Mouse (Mus musculus) spleen, postnatal 36 days (tissue): Measurements from ENCODE around the gene Sycp3.
"Not testable (repeated sequence)": the region's sequence is repeated elsewhere in the genome, so short reads cannot be mapped to it uniquely, and the experiment has no call there.

Source experiments
- DNase-seq, 2 experiments: peaks; one replicate each; pipeline ENCODE4 v3.0.0; 2022; ENCODE audit warnings: low spot score in 2 of 2, mixed read lengths in 1 of 2

Gene Sycp3

DNA sequence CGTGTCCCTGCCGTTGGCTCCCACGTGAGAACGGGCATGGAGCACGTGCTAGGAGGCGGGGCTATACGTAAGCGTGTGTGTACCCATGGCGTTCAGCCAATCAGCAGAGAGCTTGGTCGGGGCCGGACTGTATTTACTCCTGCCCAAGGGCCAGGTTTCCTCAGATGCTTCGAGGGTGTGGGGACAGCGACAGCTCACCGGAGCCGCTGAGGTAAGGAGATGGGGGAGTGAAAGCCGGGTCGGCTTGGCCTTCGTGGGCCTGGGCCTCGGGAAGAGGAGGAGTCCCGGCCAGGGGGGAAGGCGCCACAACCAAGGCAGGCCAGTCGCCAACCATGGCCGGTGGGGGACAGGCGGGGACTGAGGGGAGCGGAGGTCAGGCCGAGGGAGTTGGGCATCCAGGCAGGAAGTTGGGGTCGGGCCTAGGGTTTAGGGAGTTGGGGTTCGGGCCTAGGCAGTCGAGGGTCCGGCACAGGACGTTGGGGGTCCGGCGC, at the start of gene Sycp3:
TSS of gene Sycp3 (plus strand) at position 68 of the 491 bp plus-strand sequence.
- no peak for DNase-seq

DNA sequence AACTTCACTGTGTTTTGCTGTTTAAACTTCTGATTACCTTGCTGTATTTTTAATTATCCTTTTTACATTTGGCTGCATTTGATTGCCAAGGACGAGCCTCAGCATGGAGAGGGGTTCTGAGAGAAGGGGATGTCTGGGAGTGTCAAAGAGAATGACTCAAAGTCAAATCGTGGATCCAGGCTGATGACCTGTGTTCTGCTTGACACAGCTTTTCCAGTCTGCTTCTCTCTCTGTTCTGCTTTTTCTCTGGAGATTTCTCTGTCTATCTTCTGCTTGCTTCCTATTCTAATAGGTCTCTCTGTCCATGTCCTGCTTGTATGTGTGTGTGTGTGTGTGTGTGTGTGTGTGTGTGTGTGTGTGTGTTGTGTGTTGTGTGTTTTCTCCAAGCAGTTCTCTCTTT, 49.6 kb upstream of the Sycp3 start:
- no peak for DNase-seq

DNA sequence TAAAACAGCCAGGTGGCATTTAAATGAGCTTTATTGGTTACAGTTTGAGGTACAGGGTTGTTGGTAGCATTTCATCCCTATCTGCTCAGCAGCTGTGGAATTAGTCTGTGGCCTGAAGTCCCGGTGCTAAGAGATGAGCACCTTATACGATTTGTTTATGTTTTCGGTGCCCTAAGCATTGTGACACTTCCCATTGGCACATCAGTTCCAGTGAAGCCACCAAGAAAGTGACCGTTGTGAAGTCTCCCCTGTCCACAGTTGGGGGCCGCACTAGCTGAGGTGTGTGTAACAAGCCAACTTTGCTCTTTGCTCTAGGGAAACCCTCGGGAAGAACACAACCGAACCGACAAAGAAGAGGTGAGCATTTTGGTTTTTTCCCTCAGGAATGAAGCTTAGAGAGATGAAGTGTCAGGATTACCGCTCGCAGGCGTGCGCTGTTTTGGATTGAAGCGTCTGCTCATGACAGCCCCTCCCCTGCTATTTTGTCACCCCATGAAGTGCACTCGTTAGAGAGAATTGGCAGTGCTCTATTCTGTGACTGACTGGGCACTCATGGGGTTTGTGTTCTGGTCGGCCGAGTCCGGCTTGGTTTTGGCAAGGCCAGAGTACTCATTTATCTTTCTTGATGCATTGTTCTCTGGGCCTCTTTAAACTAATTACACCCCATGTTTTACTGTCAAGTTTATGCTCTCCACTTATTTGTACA, 46.9 kb upstream of the Sycp3 start:
- no peak for DNase-seq

DNA sequence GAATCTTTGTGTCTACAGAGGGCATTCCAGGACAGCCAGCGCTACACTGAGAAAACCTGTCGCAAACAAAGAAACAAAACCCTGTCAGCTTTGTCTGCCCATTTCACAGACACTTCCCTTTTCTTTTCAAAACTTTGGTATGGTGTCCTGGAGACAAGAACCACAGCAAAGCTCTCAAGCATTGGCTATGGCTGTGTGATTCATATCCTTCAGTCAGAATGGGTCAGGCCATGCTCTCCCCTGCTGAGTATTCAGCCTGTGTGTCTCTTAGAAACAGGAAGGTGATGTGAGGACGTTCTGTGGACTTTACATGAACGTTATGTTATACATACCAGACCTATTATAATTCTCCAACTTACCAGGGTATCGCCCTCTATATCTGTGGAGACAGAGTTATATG, 41.7 kb upstream of the Sycp3 start:
- peak in 1 of 2 experiments; percentile 30 for DNase-seq

DNA sequence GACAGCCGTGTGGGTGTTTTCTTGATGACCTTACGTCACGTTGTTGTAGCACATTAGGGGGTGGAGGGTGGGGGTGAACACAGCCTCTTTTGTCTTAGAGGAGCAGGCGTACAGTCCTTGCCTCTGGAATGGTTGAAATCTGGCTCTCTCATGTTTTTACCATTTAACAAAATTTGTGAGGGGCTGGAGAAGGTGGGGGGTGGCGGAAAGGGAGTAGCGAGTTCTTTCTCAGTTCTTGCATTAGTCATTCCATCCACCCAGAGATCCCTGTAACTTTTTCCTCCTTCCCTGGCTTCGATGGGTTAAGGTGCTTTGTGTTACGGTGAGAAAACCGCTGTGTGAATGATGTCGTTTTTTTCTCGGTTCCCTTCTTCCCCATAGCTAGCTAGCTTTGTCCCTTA, 39.2 kb upstream of the Sycp3 start:
- no peak for DNase-seq

DNA sequence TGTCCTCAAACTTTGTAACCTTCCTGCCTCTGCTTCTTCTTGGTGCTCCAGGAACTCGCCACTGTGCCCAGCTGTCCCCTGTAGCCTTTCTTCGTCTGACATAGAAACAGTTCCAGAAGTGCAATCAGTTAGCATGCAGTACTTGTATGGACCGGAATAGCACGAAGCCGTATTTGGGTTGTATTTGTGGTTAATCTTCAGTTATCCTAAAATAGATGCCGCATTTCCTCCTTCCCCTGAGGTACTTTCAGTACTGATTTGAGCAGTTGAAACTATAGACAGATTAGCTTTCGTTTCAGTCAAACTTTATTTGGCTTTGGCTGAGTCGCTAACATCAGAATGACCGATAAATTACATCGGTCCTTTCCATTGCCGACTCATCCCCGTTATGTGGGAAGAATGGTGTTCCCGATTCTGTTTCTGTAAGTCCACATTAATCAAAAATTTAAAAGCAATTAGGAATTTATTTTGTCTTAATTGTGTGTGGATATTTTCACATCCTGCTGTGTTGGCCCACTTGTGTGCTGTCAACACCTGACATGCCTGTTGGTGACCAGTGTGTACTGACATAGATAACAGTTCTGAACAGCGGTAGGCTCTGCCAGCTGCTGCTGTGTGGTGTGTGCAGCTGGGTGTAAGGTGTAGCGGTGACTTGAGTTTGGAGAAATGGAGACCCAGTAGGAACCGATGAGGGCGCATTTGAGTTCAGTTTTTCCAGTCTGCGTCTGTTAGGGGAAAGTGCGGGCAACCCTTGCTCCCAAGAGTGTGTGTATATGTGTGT, 38.5 kb upstream of the Sycp3 start:
- peak; percentile 52 to 69 for DNase-seq

DNA sequence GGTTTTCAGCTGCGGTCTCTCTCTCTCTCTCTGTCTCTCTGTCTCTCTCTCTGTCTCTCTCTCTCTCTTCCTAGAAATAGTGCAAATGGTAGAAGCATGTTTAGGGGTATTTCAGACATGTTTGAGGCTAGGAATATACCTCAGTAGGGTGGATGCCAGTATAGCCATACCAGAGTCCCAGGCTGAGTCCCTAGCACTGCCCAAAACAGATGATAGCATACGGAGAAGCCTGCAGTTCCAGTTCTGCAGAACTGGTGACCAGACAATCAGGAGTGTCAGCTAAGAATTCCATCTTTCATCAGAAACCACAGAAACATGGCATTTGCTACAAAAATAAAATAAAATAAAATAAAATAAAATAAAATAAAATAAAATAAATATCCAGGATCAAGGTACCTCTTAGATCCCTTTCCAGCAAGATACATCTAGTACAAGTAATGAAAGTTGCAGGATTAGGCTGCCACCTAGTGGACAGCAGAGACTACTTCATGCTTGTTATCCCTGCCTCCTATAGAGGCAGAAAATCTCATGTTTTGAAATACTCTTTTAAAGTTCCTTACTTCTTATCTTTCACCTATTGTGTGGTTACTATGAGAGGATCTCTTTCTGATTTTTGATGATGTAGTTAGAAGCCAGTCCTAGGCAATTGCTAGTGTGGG, 33.1 kb upstream of the Sycp3 start:
- DNase-seq: peak; percentile 51 to 68

DNA sequence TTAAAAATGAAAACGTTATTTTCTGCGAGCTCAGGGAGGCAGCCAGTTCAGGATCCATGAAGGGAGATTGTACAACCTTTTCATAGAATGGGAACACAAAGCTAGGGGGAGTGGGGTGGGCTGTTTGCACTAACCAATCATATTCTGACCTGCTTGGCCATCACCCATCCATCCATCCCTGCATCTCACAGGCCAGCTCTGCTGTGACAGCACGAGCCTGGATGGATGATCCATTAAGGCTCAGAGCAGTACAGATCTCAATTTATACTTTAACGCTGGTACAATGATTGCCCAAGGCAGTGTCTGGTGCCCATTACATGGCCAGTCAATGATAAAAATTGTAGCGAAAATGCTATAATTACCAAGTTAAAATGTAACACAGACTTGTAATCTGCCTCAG, 32.5 kb upstream of the Sycp3 start:
- no peak for DNase-seq

DNA sequence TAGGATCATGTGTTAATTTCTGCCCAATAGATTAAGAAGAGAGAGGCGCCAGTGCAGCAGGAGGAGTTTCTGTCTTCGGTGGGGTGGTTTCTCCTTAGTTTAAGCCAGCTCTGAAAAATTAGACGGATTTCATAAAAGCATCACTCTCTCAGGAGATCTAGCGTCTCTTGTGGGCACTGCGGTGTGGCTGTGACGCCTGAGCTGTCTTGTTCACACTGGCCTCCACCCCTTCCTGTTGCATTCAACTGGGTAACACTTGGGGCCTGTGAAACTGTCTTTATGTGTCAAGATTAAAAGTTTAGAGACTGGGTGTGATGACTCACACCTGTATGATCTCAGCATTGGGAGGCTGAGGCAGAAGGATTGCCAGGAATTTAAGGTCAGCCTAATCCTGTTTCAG, 31.4 kb upstream of the Sycp3 start:
- DNase-seq: no peak

DNA sequence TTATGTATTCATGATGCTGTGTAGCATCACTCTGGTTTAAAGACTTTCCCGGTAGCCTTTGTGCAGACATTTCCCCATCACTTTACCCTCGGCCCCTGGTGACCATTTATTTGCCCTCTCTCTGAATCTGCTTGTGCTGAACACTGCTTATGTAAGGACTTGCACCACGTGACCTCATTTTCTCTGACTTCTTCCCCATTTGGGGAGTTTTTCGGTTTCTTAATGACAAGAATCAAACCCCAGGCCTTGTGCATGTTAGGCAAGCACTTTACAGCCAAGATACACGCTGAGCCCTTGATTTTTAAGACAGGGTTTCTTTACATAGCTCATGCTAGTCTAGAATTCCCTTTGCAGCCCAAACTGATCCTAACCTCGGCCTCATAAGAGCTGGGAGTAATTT, 18.1 kb upstream of the Sycp3 start:
- no peak for DNase-seq

DNA sequence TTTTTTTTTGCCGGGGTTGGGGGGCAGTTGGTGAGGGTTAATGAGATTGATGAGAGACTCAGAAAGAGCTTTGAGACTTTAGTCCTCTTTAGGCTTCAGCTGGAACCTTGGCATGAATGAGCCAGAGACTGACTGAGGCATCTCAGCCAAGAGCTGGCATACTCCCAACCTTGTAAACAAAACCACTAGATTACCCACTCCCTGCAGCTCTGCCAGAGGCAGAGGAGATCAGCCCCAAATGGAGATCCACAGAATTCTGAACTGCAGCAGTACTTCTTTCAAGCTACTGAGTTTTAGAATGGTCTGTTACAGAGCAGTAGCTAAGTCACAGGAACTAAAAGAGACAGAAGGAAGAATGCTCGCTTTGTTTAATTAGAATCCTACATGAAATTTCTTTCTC, 8.1 kb upstream of the Sycp3 start:
- no peak for DNase-seq

DNA sequence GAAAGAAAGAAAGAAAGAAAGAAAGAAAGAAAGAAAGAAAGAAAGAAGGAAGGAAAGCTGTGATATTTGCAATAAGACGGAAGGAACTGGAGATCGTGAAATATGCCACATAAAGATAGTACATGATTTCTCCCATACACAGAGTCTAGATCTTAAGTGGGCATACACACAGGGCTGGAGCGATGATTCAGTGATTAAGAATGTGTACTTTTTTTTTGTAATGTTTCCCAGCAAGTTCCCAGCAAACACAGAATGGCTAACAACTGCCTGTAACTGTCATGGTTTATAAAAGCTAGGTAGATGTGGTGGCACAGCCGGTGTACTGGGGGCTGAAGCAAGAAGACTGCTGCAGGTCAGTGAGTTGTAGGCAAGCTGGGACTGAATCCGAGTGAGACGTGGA, 7.4 kb upstream of the Sycp3 start:
- DNase-seq: no peak

DNA sequence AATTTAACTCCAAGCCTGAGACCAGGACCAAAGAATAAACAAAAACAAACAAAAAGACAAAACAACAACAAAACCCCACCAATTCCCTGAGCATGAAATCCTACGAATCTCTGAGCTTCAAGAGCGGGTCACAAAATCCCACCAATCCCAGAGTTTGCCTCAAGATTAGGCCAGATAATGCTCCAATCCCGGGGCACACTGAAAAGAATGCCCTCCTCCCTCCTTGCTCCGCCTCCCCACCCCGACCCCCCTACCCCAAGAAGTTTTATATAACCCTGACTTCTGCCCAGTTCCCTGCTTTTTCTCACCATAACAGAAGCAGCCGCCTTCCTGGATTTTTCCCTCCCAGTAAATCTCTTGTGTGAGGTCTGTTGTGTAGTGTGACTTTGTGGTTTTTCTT, 1.6 kb upstream of the Sycp3 start:
- DNase-seq: no peak

DNA sequence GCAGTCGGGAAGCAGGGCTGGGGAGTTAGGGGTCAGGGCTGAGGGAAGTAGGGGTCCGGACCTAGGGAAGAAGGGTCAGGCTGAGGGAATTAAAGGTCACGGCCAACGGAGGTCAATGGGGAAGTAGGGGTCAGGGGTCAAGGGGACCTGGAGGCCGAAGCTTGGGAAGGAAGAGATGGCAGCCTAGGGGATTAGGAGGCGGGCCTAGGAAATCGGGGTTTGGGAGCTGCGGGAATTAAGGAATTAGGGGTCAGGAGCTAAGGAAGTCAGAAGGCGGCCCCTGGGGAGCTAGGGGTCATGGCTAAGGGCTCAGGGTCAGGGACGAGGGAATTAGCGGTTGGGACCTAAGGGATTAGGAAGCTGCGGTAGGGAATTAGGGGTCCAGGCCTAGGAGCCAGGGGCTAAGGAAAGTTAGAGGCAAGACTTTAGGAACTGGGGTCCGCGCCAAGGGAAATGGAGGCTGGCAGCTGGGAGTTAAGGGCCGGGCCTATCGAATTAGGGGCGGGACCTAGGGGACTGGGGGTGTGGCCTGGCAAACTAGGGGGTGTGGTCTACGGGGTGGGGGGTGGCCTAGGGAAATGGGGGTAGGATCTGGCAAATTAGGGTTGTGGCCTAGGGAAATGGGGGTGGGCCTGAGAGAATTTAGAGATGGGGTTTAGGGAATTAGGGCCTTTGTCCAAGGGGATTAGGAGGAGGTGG, 902 bp downstream of the Sycp3 start:
- no peak for DNase-seq

DNA sequence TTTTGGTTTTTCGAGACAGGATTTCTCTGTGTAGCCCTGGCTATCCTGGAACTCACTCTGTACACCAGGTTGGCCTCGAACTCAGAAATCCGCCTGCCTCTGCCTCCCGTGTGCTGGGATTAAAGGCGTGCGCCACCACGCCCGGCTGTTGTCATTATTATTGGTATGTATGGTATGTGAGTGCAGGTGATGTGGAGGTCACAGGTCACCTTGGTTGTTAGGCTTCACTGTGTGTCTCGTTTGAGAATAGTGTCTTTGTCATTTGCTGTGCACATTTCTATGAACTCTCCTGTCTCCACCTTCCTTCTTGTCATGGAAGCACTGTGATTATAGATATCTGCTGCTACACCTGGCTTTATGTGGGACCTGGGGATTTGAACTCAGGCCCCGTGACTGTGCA, 23.5 kb downstream of the Sycp3 start:
- DNase-seq: not testable (repeated sequence)

DNA sequence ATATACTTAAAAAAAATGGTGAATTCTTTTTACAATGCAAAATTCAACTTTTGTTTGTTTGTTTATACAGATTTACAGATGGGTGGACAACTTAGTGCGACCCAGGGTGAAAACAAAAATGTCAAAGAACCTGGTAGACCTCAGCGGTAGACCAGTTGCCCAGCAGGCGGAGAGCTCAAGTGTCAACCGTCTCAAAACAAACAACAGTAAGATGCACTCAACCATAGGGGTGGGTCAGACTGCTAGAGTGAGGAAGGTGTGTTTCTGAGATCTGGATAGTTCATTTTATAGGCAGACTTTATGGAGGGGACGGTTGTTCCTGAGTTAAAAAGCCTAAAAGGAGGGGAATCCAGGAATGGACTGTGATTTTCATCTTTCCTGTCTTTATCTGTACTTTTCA, 29.3 kb downstream of the Sycp3 start:
- no peak for DNase-seq

DNA sequence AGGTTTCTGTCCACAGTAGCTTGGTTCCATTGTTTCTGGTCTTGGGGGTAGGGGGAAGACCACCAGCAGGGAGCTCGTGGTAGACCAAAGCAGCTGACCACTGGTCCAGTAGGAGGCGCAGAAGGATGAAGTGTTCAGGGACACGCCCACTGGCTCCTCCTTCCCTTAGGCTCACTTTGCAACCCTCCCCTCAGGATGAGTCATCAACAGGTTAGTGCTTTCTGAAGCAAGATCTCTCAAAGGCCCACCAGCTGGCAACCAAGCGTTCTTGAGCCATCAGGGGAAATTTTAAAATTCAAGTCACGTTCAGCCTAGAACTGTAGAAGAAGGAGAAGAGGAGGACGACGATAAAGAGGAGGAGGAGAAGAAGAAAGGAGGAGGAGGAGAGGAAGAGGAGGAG, 32.3 kb downstream of the Sycp3 start:
- DNase-seq: no peak

DNA sequence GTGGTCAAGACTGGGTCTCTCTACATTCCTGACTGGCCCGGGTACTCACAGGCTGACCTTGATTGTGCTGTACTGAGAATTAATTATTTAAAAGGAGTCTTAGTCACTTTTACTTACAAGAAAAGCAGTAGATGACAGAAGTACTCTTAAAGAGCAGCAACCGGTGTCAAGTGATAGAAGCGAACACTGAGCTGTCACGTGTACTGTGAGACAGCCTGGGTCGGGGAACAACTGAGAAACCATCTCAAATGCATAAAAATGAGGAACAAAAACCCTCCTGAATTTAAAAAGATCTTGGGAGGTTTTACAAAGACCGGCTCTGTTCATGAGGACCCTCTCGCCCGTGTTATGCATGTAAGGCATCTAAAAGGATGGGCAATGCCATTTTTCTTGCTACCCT, 33.3 kb downstream of the Sycp3 start:
- DNase-seq: peak in 1 of 2 experiments; percentile 12

DNA sequence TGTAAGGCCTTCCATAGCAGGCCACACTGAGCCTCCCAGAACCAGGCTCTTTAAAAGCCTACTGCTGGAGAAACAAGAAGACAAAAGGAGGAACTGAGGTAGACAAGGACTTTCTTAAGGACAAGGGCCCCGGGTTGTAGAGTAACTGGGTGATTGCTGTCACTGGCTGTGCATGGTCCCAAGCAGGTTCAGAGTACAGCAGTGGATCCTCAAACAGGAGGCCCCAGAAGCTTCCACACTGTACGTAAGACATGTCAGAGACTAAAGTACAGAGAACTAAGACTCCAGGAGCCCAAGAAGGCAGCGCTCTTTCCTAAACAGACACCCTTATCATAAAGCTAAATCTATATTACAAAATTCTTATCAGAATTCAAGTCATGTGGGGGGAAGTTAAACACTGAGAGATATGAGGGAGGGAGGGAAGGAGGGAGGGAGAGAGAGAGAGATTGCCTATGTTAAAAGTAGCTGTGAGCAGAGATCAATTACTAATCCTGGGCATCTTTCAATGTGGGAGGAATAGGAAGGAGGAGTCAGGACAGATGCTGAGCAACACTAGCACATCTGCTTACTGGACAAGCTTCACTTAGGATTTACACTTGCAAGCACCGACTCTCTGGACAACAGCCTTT, 35.7 kb downstream of the Sycp3 start:
- no peak for DNase-seq

DNA sequence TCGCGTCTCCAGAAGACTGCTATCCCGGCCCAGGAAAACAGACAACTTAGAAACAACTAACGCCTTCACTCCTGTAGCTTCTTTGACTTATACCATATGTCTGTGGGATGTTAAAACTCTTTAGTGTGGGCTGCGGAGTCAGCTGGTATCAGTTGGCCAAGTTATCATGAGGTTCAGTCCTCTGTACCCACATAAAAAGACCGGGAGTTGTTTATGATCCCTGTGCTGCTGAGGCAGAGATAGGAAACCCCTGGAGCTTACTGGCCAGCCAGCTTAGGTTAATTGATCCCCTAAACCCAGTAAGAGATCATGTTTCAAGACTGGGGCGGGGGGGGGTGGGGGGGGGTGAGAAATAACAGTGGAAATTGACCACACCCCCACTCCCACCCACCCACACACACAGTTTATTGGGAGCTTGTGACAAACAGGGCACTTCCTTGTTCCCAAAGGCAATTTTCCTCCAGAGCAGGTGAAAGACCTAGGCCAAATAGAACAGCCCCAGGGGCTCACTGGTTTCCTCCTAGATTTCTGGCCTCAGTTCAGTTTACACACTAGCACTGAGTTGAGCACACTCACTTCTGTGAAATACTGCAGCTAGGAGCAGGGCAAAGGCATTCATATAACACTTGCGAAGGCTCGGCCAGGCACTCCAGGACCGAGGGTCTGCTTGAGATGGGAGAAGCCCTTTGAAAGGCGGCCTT, 37.6 kb downstream of the Sycp3 start:
- no peak for DNase-seq

DNA sequence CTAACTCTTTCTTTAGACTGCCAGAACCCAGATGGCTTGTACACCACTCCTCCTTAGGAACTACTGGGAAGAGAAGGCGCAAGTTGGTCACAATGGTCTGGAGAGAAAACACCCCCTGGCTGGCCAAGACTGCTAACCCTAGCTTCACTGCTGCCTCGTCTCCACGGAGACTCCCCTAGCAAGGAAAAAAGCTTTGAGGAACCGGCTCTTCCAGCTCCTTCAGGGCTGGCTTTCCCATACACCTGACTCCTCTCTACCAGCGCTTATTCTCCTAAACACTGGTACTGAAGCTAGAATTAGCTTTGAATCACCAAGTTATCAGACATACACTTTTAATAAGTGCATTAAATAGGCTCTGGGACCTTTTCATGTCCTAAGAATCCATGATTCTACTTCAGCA, 40.6 kb downstream of the Sycp3 start:
- DNase-seq: no peak
